Mouse (Mus musculus) heart, embryonic 16.5 days (tissue): ENCODE results near the gene Ranbp3. TPM values are rescaled to one million over a fixed set of nuclear protein-coding genes. Genes with fewer than 3 reads are reported as not detected.

Experiments
- ATAC-seq: fragments of 200-750 bp; cut with Nextera tagmentation; replicated peaks from 2 replicates; pipeline ENCODE4 v1.8.0; 2017; ENCODE audit warnings: moderate number of reproducible peaks; ENCODE audit not compliant: insufficient read depth, low FRiP score; ENCODE audit errors: extremely low read depth
- H3K27ac ChIP-seq: fragments of 300-500 bp; sonication (generic); 2 replicates; pipeline ENCODE4 v1.5.1; 2014; ENCODE audit warnings: mild to moderate bottlenecking, low read length, control low read depth, moderate library complexity
- H3K27me3 ChIP-seq: fragments of 300-500 bp; sonication (generic); 2 replicates; pipeline ENCODE4 v1.6.1; 2014; ENCODE audit warnings: low read length, mixed read lengths; ENCODE audit not compliant: control insufficient read depth, insufficient read depth
- H3K36me3 ChIP-seq: fragments of 300-500 bp; sonication (generic); 2 replicates; pipeline ENCODE4 v1.6.1; 2014; ENCODE audit not compliant: control insufficient read depth, insufficient read depth
- H3K4me1 ChIP-seq: fragments of 300-500 bp; sonication (generic); 2 replicates; pipeline ENCODE4 v1.6.1; 2014; ENCODE audit warnings: low read length, mixed read lengths; ENCODE audit not compliant: control insufficient read depth, insufficient read depth
- H3K4me2 ChIP-seq: fragments of 300-500 bp; sonication (generic); 2 replicates; pipeline ENCODE4 v1.6.1; 2014; ENCODE audit warnings: low read depth, mild to moderate bottlenecking, control low read depth, low read length
- H3K4me3 ChIP-seq: fragments of 300-500 bp; sonication (generic); 2 replicates; pipeline ENCODE4 v1.5.1; 2014; ENCODE audit warnings: mild to moderate bottlenecking, control low read depth, low read length
- H3K9ac ChIP-seq: fragments of 300-500 bp; sonication (generic); 2 replicates; pipeline ENCODE4 v1.6.1; 2014; ENCODE audit warnings: low read length, control low read depth
- H3K9me3 ChIP-seq: fragments of 300-500 bp; sonication (generic); replicated peaks from 2 replicates; pipeline ENCODE4 v1.6.1; 2016; ENCODE audit warnings: low read length; ENCODE audit not compliant: control insufficient read depth
- WGBS: fragments of 180-500 bp; shearing (Covaris S2); extraction: QIAGEN DNeasy Blood & Tissue Kit; methylation state at CpG from one replicate; pipeline ENCODE4 v1.1.7; 2014; 5-methylcytosine and 5-hydroxymethylcytosine counted together
- polyA plus RNA-seq: library from polyadenylated mRNA; unstranded; fragments of >200 nt; fragmentation: Nextera tagmentation; extraction: Ambion mirVana; gene quantifications from 2 replicates; pipeline ENCODE4 v1.2.1, GENCODE M21; 2015

The Ranbp3 gene
- polyA plus RNA-seq, 1 experiment from 2014 or later: 63.1 TPM

GRCm38 (mm10) chr17:56688045-56688444, 15.0 kb downstream of the Ranbp3 start:
- Histone ChIP-seq H3K27ac (no peak overlapping the region), H3K4me1 (peaks cover 12% of the 10 kb centered on the region), H3K9ac (no peak overlapping the region), H3K9me3 (no peaks in the 10 kb centered on the region), H3K36me3 (peaks cover 21% of the 10 kb centered on the region), H3K27me3 (no peaks in the 10 kb centered on the region), H3K4me3 (no peak overlapping the region), H3K4me2 (no peak overlapping the region)
- no peak for ATAC-seq

GRCm38 (mm10) chr17:56688689-56689088, 15.6 kb downstream of the Ranbp3 start:
- Histone ChIP-seq H3K36me3 (peaks cover 21% of the 10 kb centered on the region), H3K27ac (no peak overlapping the region), H3K4me1 (peaks cover 16% of the 10 kb centered on the region), H3K4me3 (no peak overlapping the region), H3K9ac (no peak overlapping the region), H3K4me2 (no peak overlapping the region), H3K9me3 (no peaks in the 10 kb centered on the region), H3K27me3 (no peaks in the 10 kb centered on the region)
- ATAC-seq: no peak
- WGBS: 88% methylated on average over 2 of the region's 2 CpGs

- no peak overlapping the region for H3K4me2 ChIP-seq
- H3K27me3 ChIP-seq: no peaks in the 10 kb centered on the region
- H3K9ac ChIP-seq: 0 out of 2 replicates have a peak overlapping the region, but pooled peaks have one; percentile 14
- H3K36me3 ChIP-seq: peaks cover 27% of the 10 kb centered on the region
- H3K4me1 ChIP-seq: peaks cover 19% of the 10 kb centered on the region
- no peak for ATAC-seq
- H3K4me3 ChIP-seq: no peak overlapping the region
- 38% methylated on average over 1 of the region's 1 CpGs for WGBS
- H3K27ac ChIP-seq: peak overlapping the region; percentile 54; the same call in 1 of the 2 replicates
- H3K9me3 ChIP-seq: no peaks in the 10 kb centered on the region
These were observed 20.3 kb downstream of the Ranbp3 start for GRCm38 (mm10) chr17:56693395-56693794.

- WGBS: 24% methylated on average over 6 of the region's 6 CpGs
- peaks cover 19% of the 10 kb centered on the region for H3K4me1 ChIP-seq
- no peaks in the 10 kb centered on the region for H3K9me3 ChIP-seq
- peak; percentile 83 for ATAC-seq
- no peak overlapping the region for H3K9ac ChIP-seq
- no peak overlapping the region for H3K4me2 ChIP-seq
- no peaks in the 10 kb centered on the region for H3K27me3 ChIP-seq
- no peak overlapping the region for H3K4me3 ChIP-seq
- peaks cover 32% of the 10 kb centered on the region for H3K36me3 ChIP-seq
- H3K27ac ChIP-seq: peak overlapping the region; percentile 54; the same call in 1 of the 2 replicates
These were observed 20.8 kb downstream of the Ranbp3 start for GRCm38 (mm10) chr17:56693851-56694310.

- Histone ChIP-seq H3K36me3 (peaks cover 74% of the 10 kb centered on the region), H3K4me3 (no peak overlapping the region), H3K4me2 (no peak overlapping the region), H3K27me3 (no peaks in the 10 kb centered on the region), H3K4me1 (no peaks in the 10 kb centered on the region), H3K9ac (no peak overlapping the region), H3K9me3 (no peaks in the 10 kb centered on the region), H3K27ac (no peak overlapping the region)
- 55% methylated on average over 2 of the region's 2 CpGs for WGBS
- ATAC-seq: no peak
These were observed 27.4 kb downstream of the Ranbp3 start for GRCm38 (mm10) chr17:56700451-56700850.

- Histone ChIP-seq H3K36me3 (peaks cover 85% of the 10 kb centered on the region), H3K27ac (no peak overlapping the region), H3K4me3 (no peak overlapping the region), H3K9me3 (no peaks in the 10 kb centered on the region), H3K9ac (no peak overlapping the region), H3K4me2 (no peak overlapping the region), H3K27me3 (no peaks in the 10 kb centered on the region), H3K4me1 (no peaks in the 10 kb centered on the region)
- ATAC-seq: 0 out of 2 replicates have a peak, but pooled peaks have one; percentile 16
- 64% methylated on average over 4 of the region's 4 CpGs for WGBS
These were observed 29.9 kb downstream of the Ranbp3 start for GRCm38 (mm10) chr17:56703038-56703437.

- H3K36me3 ChIP-seq: peaks cover 90% of the 10 kb centered on the region
- H3K27ac ChIP-seq: no peak overlapping the region
- no peaks in the 10 kb centered on the region for H3K4me1 ChIP-seq
- H3K9me3 ChIP-seq: no peaks in the 10 kb centered on the region
- no peak overlapping the region for H3K4me2 ChIP-seq
- 97% methylated on average over 1 of the region's 1 CpGs for WGBS
- H3K9ac ChIP-seq: no peak overlapping the region
- ATAC-seq: no peak
- no peak overlapping the region for H3K4me3 ChIP-seq
- no peaks in the 10 kb centered on the region for H3K27me3 ChIP-seq
These were observed 33.4 kb downstream of the Ranbp3 start for GRCm38 (mm10) chr17:56706515-56706914.

- H3K36me3 ChIP-seq: peaks cover 80% of the 10 kb centered on the region
- H3K9ac ChIP-seq: no peak overlapping the region
- no peak overlapping the region for H3K4me3 ChIP-seq
- no peak overlapping the region for H3K27ac ChIP-seq
- H3K27me3 ChIP-seq: no peaks in the 10 kb centered on the region
- ATAC-seq: no peak
- H3K9me3 ChIP-seq: no peaks in the 10 kb centered on the region
- H3K4me2 ChIP-seq: no peak overlapping the region
- no peaks in the 10 kb centered on the region for H3K4me1 ChIP-seq
- 80% methylated on average over 4 of the region's 4 CpGs for WGBS
These were observed 35.6 kb downstream of the Ranbp3 start for GRCm38 (mm10) chr17:56708692-56709091.

- Histone ChIP-seq H3K27ac (no peak overlapping the region), H3K9ac (no peak overlapping the region), H3K27me3 (no peaks in the 10 kb centered on the region), H3K4me3 (no peak overlapping the region), H3K36me3 (peaks cover 71% of the 10 kb centered on the region), H3K9me3 (no peaks in the 10 kb centered on the region), H3K4me1 (no peaks in the 10 kb centered on the region), H3K4me2 (no peak overlapping the region)
- WGBS: 84% methylated on average over 3 of the region's 3 CpGs
- no peak for ATAC-seq
These were observed 36.6 kb downstream of the Ranbp3 start for GRCm38 (mm10) chr17:56709708-56710107.
